Mouse (Mus musculus) G1E (cell line): Measurements from ENCODE around the gene Cwf19l1.

Source experiments
- CTCF ChIP-seq: IDR thresholded peaks from 2 replicates; pipeline ENCODE4 v1.5.1; 2012; ENCODE audit warnings: low read depth, low read length, inconsistent platforms, mixed read lengths
- GATA1 ChIP-seq: IDR thresholded peaks from 2 replicates; pipeline ENCODE4 v1.6.1; 2012; ENCODE audit warnings: borderline replicate concordance, low read length, inconsistent platforms, mixed read lengths
- POLR2AphosphoS5 ChIP-seq: IDR thresholded peaks from 2 replicates; pipeline ENCODE4 v1.6.1; 2012; ENCODE audit warnings: low read depth, low read length, inconsistent platforms; ENCODE audit not compliant: insufficient replicate concordance
- TAL1 ChIP-seq: conservative IDR thresholded peaks from 2 replicates; pipeline ENCODE4 v1.6.1; 2012; ENCODE audit warnings: low read depth, low read length, inconsistent platforms, mixed read lengths

- TF ChIP-seq TAL1, result no peak
- TF ChIP-seq GATA1, result no peak
- TF ChIP-seq CTCF, result no peak
- TF ChIP-seq POLR2AphosphoS5, result no peak
Observed at GRCm38 (mm10) chr19:44117793-44118192, 17.9 kb downstream of the Cwf19l1 start.
